Mouse (Mus musculus): ENCODE data around the gene Gcc2. TPM values are rescaled to one million over a fixed set of nuclear protein-coding genes. Genes with fewer than 3 reads are reported as not detected.

Gcc2 gene
- polyA plus RNA-seq, 1 experiment, result 4.0 TPM

DNA sequence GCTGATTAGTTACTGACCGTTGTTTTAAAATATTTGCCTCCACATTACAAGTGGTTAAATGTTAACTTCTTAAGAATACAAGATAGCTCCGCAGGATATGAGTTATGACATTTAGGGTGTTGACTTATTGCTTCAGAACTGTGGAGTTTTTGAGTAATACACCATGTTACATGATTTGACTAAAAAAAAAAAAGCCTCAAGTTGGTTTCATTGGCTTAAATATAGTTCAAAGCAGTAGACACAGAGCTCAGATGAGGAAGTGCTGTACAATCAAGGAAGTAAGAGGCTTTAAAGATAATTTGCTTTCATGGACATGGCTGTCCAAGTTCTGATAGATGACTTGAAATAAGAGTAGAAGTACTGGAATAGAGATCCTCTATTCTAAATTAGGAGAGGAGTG is 96.4 kb downstream of the Gcc2 start:
- Histone ChIP-seq H3K4me1 (peaks cover 74% of the 10 kb centered on the region), H3K36me3 (replicated peaks; ENCODE audit: low read length) (peaks cover 55% of the 10 kb centered on the region), H3K4me3 (replicated peaks) (peak overlapping the region; percentile 93), H3K27me3 (replicated peaks) (no peaks in the 10 kb centered on the region), H3K9me3 (no peaks in the 10 kb centered on the region)
- TF ChIP-seq FLI1 (IDR thresholded peaks at IDR 0.05; ENCODE audit: low read length) (no peak), GATA1 (IDR thresholded peaks at IDR 0.05; ENCODE audit: borderline replicate concordance, low read length) (no peak)

DNA sequence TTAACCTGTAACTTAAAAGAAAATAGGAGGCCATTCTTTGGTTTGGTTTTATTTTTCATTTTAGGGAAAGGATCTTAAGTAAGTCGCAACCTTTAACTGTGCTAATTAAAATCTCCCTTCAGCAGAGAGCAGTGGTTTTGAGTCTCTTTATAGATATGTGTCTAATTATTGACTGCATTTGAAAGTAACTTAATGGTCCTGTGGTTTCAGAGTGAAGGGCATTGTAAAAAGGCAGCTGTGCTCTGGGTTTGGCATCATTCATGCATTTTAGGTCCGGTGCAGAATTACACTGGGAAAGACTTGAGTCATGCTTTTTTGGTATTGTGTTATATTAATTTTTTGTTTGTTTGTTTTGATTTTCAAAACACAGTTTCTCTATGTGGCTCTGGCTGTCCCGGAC is 97.1 kb downstream of the Gcc2 start:
- no peaks in the 10 kb centered on the region for H3K9me3 ChIP-seq
- peaks cover 57% of the 10 kb centered on the region for H3K36me3 ChIP-seq (replicated peaks; ENCODE audit: low read length)
- TF ChIP-seq GATA1 (IDR thresholded peaks at IDR 0.05; ENCODE audit: borderline replicate concordance, low read length), result no peak
- no peak for TF ChIP-seq FLI1 (IDR thresholded peaks at IDR 0.05; ENCODE audit: low read length)
- H3K4me3 ChIP-seq (replicated peaks), result peak overlapping the region; percentile 93
- no peaks in the 10 kb centered on the region for H3K27me3 ChIP-seq (replicated peaks)
- H3K4me1 ChIP-seq, result peaks cover 73% of the 10 kb centered on the region

GRCm38 (mm10) chr10:58354561-58354960 is 99.3 kb downstream of the Gcc2 start:
- Histone ChIP-seq H3K27me3 (replicated peaks) (no peaks in the 10 kb centered on the region), H3K36me3 (replicated peaks; ENCODE audit: low read length) (peaks cover 70% of the 10 kb centered on the region), H3K9me3 (no peaks in the 10 kb centered on the region), H3K4me3 (replicated peaks) (peak overlapping the region; percentile 91), H3K4me1 (peaks cover 76% of the 10 kb centered on the region)
- TF ChIP-seq GATA1 (IDR thresholded peaks at IDR 0.05; ENCODE audit: borderline replicate concordance, low read length) (peak; percentile 97), FLI1 (IDR thresholded peaks at IDR 0.05; ENCODE audit: low read length) (peak; percentile 64; the same call in 1 of the 2 replicates)

Other genes starting within 250 kb of the Gcc2 start
- gene AW822073, start 30.6 kb upstream of the Gcc2 start, polyA plus RNA-seq (2012; ENCODE audit: insufficient read depth, low replicate concordance), result 0.16 TPM in 1 of 2 replicates, not detected in the other
- gene Duxf3, start 22.8 kb upstream of the Gcc2 start, polyA plus RNA-seq (2012; ENCODE audit: insufficient read depth, low replicate concordance), result 0.12 and 2.4 TPM in 2 replicates
- not detected in 2 replicates for gene Gm4981, start 18.8 kb upstream of the Gcc2 start, polyA plus RNA-seq (2012; ENCODE audit: insufficient read depth, low replicate concordance)
- 2.9 and 6.5 TPM in 2 replicates for gene Lims1, start 68.0 kb downstream of the Gcc2 start, polyA plus RNA-seq (2012; ENCODE audit: insufficient read depth, low replicate concordance)
- gene Ranbp2, start 191.4 kb downstream of the Gcc2 start, polyA plus RNA-seq (2012; ENCODE audit: insufficient read depth, low replicate concordance), result 0.51 TPM in 1 of 2 replicates, not detected in the other
- gene Ccdc138, start 242.5 kb downstream of the Gcc2 start, polyA plus RNA-seq (2012; ENCODE audit: insufficient read depth, low replicate concordance), result 0.65 TPM in 1 of 2 replicates, not detected in the other